Mouse (Mus musculus) lung, postnatal 0 days (tissue): ENCODE measurements at regions not wholly inside any gene's neighbourhood (a gene's known extent, or its start where the extent isn't known, plus 50 kb on each side); places are given as distances from the start of the nearest gene placed in this dataset.
A peak's percentile ranks its signal among the peaks of the same experiment; 100 is the strongest.

ENCODE experiments used
- ATAC-seq: fragments of 200-750 bp; cut with Nextera tagmentation; 2 replicates; pipeline ENCODE4 v1.8.0; 2017; ENCODE audit warnings: moderate library complexity
- DNase-seq: peaks from one replicate; pipeline ENCODE4 v3.0.0-alpha.2; 2016; ENCODE audit warnings: low spot score
- H3K27ac ChIP-seq: fragments of 300-500 bp; sonication (generic); 2 replicates; pipeline ENCODE4 v1.5.1; 2014; ENCODE audit warnings: antibody characterized with exemption, mild to moderate bottlenecking, low read length, mixed read lengths
- H3K27me3 ChIP-seq: fragments of 300-500 bp; sonication (generic); replicated peaks from 2 replicates; pipeline ENCODE4 v1.6.1; 2014; ENCODE audit warnings: low read length, mixed read lengths; ENCODE audit not compliant: insufficient read depth
- H3K36me3 ChIP-seq: fragments of 300-500 bp; sonication (generic); 2 replicates; pipeline ENCODE4 v1.6.1; 2014; ENCODE audit warnings: low read length, mixed read lengths; ENCODE audit not compliant: insufficient read depth
- H3K4me1 ChIP-seq: fragments of 300-500 bp; sonication (generic); 2 replicates; pipeline ENCODE4 v1.6.1; 2014; ENCODE audit warnings: antibody characterized with exemption, low read depth, low read length, mixed read lengths; ENCODE audit not compliant: insufficient read depth
- H3K4me2 ChIP-seq: fragments of 300-500 bp; sonication (generic); replicated peaks from 2 replicates; pipeline ENCODE4 v1.6.1; 2014; ENCODE audit warnings: low read depth, mild to moderate bottlenecking, low read length, moderate library complexity, mixed read lengths
- H3K4me3 ChIP-seq: fragments of 300-500 bp; sonication (generic); 2 replicates; pipeline ENCODE4 v1.5.1; 2014; ENCODE audit warnings: low read depth, low read length
- H3K9ac ChIP-seq: fragments of 300-500 bp; sonication (generic); replicated peaks from 2 replicates; pipeline ENCODE4 v1.6.1; 2014; ENCODE audit warnings: low read depth, mild to moderate bottlenecking
- H3K9me3 ChIP-seq: fragments of 300-500 bp; sonication (generic); 2 replicates; pipeline ENCODE4 v1.6.1; 2016; ENCODE audit warnings: low read length, mixed read lengths
- CTCF ChIP-seq: IDR thresholded peaks from 2 replicates; pipeline ENCODE4 v1.5.1; 2016; ENCODE audit warnings: antibody characterized with exemption, mild to moderate bottlenecking
- EP300 ChIP-seq: IDR thresholded peaks from 2 replicates; pipeline ENCODE4 v1.6.1; 2016; ENCODE audit warnings: antibody characterized with exemption, mild to moderate bottlenecking, control low read depth
- WGBS: fragments of 180-500 bp; shearing (Covaris S2); extraction: QIAGEN DNeasy Blood & Tissue Kit; methylation state at CpG from one replicate; pipeline ENCODE4 v1.1.7; 2014; 5-methylcytosine and 5-hydroxymethylcytosine counted together

DNA sequence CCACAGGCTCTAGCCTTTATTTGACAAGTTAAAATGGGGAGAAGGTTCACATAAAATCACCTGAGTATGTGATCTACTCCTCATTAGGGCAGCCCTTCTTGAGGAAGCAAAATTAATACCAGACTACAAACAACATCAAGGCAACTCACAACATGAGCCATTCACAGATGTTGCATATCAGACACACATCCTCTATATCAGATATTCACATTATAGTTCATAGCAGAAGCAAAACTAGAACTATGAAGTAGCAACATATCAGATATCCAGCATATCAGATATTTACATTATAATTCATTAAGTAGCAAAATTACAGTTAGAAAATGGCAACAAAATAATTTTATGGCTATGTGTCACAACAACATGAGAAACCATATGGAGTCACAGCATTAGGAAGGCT, 217.0 kb downstream of the Tle4 start:
- Histone ChIP-seq H3K4me1 (no peaks in the 10 kb centered on the region), H3K36me3 (no peaks in the 10 kb centered on the region), H3K4me3 (no peak overlapping the region), H3K27me3 (no peaks in the 10 kb centered on the region), H3K27ac (no peak overlapping the region), H3K9ac (no peak overlapping the region), H3K9me3 (no peaks in the 10 kb centered on the region), H3K4me2 (no peak overlapping the region)
- ATAC-seq (no peak), DNase-seq (no peak)
- TF ChIP-seq CTCF, result no peak
- no peak for TF ChIP-seq EP300

DNA sequence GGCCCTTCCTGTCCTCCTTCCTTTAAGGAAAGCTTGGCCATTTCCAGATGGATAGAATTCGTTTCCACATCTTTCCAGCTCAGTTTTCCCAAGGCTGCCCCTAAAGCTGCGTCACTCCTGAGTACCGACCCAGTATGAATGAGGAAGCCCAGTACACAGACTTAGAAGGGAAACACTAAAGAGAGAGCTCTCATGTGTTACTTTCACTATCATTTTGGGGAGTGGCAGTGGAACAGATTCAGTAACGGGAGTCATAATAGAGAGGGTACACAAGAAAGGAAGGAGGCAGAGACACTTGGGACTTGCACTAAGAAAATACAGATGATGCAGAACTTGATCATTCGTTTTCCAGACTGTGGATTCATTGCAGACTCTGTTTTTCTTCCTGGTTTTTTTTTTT, 210.1 kb downstream of the Tle4 start:
- TF ChIP-seq EP300, result no peak
- no peak for TF ChIP-seq CTCF
- no peak overlapping the region for H3K4me3 ChIP-seq
- no peak for DNase-seq
- H3K4me1 ChIP-seq, result no peaks in the 10 kb centered on the region
- 72% methylated on average over 5 of the region's 5 CpGs for WGBS
- H3K27ac ChIP-seq, result no peak overlapping the region
- no peak for ATAC-seq
- no peaks in the 10 kb centered on the region for H3K27me3 ChIP-seq
- H3K36me3 ChIP-seq, result no peaks in the 10 kb centered on the region
- H3K9me3 ChIP-seq, result no peaks in the 10 kb centered on the region
- no peak overlapping the region for H3K4me2 ChIP-seq
- no peak overlapping the region for H3K9ac ChIP-seq

DNA sequence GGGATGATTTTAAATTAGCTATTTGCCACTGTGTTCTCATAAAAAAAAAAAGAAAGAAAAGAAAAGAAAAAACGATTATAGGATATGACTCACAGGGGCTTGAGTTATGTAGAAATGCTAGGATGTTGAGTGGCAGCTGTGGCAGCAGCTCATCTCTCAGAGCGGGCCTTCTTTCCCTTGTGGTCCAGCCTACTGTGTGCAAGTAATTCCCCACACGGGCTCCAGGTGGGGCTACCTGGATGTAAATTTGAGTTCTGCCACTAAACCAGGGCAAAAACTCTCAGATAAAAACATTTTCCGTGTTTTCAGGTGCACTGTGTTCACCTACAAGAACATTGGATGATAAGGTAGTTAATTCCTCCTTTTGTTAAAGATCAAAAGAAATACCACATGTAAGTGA, 209.3 kb downstream of the Tle4 start:
- no peak for ATAC-seq
- Histone ChIP-seq H3K27me3 (no peaks in the 10 kb centered on the region), H3K4me3 (no peak overlapping the region), H3K9me3 (no peaks in the 10 kb centered on the region), H3K4me1 (no peaks in the 10 kb centered on the region), H3K4me2 (no peak overlapping the region), H3K9ac (no peak overlapping the region), H3K36me3 (no peaks in the 10 kb centered on the region), H3K27ac (no peak overlapping the region)
- 38% methylated on average over 4 of the region's 4 CpGs for WGBS
- TF ChIP-seq CTCF (peak; percentile 50), EP300 (no peak)
- no peak for DNase-seq

DNA sequence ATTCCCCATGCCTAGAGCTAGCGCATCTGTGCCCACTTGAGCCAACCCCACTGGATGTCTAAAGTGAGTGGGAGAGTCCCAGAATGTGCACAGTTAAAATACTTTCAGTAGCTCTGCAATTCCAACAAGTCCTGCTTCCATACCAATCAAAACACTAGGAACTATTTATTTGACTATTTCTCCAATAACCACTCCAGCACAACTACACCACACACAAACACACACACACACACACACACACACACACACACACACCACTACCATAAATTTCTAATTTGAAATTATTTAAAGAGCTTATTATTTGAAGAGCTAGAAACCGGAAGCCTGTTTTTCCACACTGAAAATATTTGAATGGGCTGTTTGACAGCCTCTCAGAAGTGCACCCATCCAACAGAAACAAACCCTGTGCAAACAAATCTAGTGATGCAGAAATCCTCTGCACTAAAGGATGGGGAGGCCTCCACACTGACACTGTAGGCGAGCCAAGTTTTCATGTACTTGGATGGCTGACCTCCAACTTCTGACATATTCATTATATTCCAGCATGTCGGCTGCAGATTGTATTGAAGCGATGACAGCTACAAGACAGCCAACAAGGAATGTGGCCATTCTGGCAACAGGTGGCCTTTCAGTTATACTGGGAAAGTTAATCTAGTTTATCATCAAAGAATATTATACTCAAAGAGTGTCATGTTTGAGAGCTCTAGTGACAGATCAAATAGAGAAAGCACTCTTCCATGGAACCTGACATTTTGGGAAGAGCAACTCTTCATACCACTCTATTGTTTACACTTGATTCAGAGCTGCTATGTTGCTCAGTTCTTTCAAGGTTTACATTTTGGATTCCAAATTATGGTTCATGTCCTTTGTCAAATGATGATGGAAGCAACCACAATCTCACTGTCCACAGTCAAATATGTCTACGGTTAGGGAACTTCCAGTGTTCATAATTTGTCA, 207.7 kb downstream of the Tle4 start:
- Histone ChIP-seq H3K4me3 (no peak overlapping the region), H3K9ac (no peak overlapping the region), H3K27me3 (no peaks in the 10 kb centered on the region), H3K9me3 (no peaks in the 10 kb centered on the region), H3K4me1 (no peaks in the 10 kb centered on the region), H3K36me3 (no peaks in the 10 kb centered on the region), H3K27ac (no peak overlapping the region), H3K4me2 (no peak overlapping the region)
- TF ChIP-seq EP300 (no peak), CTCF (no peak)
- peak; percentile 9 for DNase-seq
- WGBS, result 32% methylated on average over 6 of the region's 6 CpGs
- peak; percentile 14; the same call in 1 of the 2 replicates for ATAC-seq

DNA sequence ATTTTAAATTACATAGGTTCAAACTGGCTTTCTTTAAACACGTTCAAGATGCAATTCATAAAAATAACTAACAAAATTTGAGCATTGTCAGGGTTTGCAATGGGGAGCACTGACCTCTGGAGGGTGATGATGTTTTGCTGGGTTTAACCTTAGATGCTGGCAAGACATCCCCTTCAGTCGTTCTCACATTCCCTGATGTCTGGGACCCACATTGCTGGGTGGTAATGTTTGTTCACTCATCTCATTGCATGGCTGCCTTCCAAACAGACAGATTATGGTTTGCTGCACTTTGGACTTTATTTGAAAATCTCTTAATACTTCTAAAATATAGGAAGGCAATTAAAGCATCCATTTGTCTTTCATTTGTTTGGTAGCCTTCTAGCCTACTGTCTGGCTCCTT, 206.9 kb downstream of the Tle4 start:
- 35% methylated on average over 2 of the region's 2 CpGs for WGBS

More for the DNA sequence above, 206.9 kb downstream of the Tle4 start:
- no peaks in the 10 kb centered on the region for H3K27me3 ChIP-seq
- TF ChIP-seq EP300 (no peak), CTCF (no peak)
- no peaks in the 10 kb centered on the region for H3K9me3 ChIP-seq
- H3K4me2 ChIP-seq, result no peak overlapping the region
- no peaks in the 10 kb centered on the region for H3K36me3 ChIP-seq
- no peak for DNase-seq
- H3K9ac ChIP-seq, result no peak overlapping the region
- no peak for ATAC-seq
- H3K27ac ChIP-seq, result no peak overlapping the region
- no peaks in the 10 kb centered on the region for H3K4me1 ChIP-seq
- H3K4me3 ChIP-seq, result no peak overlapping the region
